Mouse (Mus musculus) CH12.LX (cell line): ENCODE data around the gene Olfr1224-ps1. TPM values are rescaled to one million over a fixed set of nuclear protein-coding genes. Genes with fewer than 3 reads are reported as not detected.

Experiments used
- DNase-seq: peaks from one replicate; pipeline ENCODE4 v3.0.0-alpha.2; 2013; ENCODE audit errors: extremely low read depth
- H3K27ac ChIP-seq: 2 replicates; pipeline ENCODE4 v1.5.1; 2012; ENCODE audit warnings: low read depth, mild to moderate bottlenecking, control low read depth, moderate library complexity; ENCODE audit not compliant: insufficient read depth
- H3K27me3 ChIP-seq: replicated peaks from 2 replicates; pipeline ENCODE3; 2012; ENCODE audit warnings: inconsistent platforms
- H3K36me3 ChIP-seq, 2 experiments: replicated peaks in 1 of 2; 2 replicates each; pipeline versions ENCODE3 to v1.6.1; 2012; ENCODE audit warnings: inconsistent platforms in 1 of 2, low read length in 1 of 2, mild to moderate bottlenecking in 1 of 2, mixed read lengths in 1 of 2, moderate library complexity in 1 of 2; ENCODE audit not compliant: control insufficient read depth in 1 of 2, insufficient read depth in 1 of 2
- H3K4me1 ChIP-seq, 2 experiments: 2 replicates each; pipeline ENCODE4 v1.6.1; 2012; ENCODE audit warnings: inconsistent platforms in 1 of 2, moderate library complexity in 1 of 2; ENCODE audit not compliant: insufficient read depth in 2 of 2, control insufficient read depth in 1 of 2
- H3K4me2 ChIP-seq: 2 replicates; pipeline ENCODE4 v1.6.1; 2012; ENCODE audit warnings: low read depth, mild to moderate bottlenecking, control low read depth; ENCODE audit not compliant: poor library complexity, insufficient read depth, severe bottlenecking
- H3K4me3 ChIP-seq, 3 experiments: fragments of 150-350 bp in 1 of 3; sonication (generic) in 1 of 3; replicated peaks in 1 of 3; 2 replicates each; pipeline versions ENCODE3 to v1.5.1; 2011 to 2012; ENCODE audit warnings: low read depth in 2 of 3, low read length in 2 of 3, mild to moderate bottlenecking in 2 of 3, moderate library complexity in 2 of 3, control low read depth in 1 of 3, improper control_type of control experiment in 1 of 3, inconsistent platforms in 1 of 3, mixed read lengths in 1 of 3; ENCODE audit not compliant: poor library complexity in 1 of 3
- H3K79me2 ChIP-seq: replicated peaks from 2 replicates; pipeline ENCODE4 v1.6.1; 2012; ENCODE audit warnings: mild to moderate bottlenecking, moderate library complexity; ENCODE audit not compliant: control insufficient read depth, poor library complexity, insufficient read depth, severe bottlenecking; ENCODE audit errors: extremely low read depth
- H3K9ac ChIP-seq: 2 replicates; pipeline ENCODE4 v1.6.1; 2012; ENCODE audit warnings: low read depth, mild to moderate bottlenecking, control low read depth, moderate library complexity; ENCODE audit not compliant: insufficient read depth
- H3K9me3 ChIP-seq: replicated peaks from 2 replicates; pipeline ENCODE3; 2012; ENCODE audit warnings: low read length, inconsistent platforms, mixed read lengths
- BHLHE40 ChIP-seq: IDR thresholded peaks from 2 replicates; pipeline ENCODE4 v1.6.1; 2011; ENCODE audit warnings: mild to moderate bottlenecking, low read depth, low read length, improper control_type of control experiment
- CHD2 ChIP-seq: IDR thresholded peaks from 2 replicates; pipeline ENCODE4 v1.6.1; 2011; ENCODE audit warnings: low read length, improper control_type of control experiment
- CTCF ChIP-seq, 2 experiments: IDR thresholded peaks in 1 of 2; conservative IDR thresholded peaks in 1 of 2; 2 replicates each; pipeline ENCODE4 v1.5.1; 2011 to 2012; ENCODE audit warnings: low read depth in 2 of 2, low read length in 2 of 2, improper control_type of control experiment in 1 of 2, inconsistent platforms in 1 of 2, mild to moderate bottlenecking in 1 of 2, moderate library complexity in 1 of 2
- E2F4 ChIP-seq: IDR thresholded peaks from 2 replicates; pipeline ENCODE4 v1.6.1; 2011; ENCODE audit warnings: low read depth, low read length, improper control_type of control experiment; ENCODE audit not compliant: insufficient replicate concordance
- ELF1 ChIP-seq: IDR thresholded peaks from 2 replicates; pipeline ENCODE4 v1.6.1; 2014; ENCODE audit warnings: low read depth, mild to moderate bottlenecking, inconsistent platforms, low read length, improper control_type of control experiment
- IRF4 ChIP-seq: IDR thresholded peaks from 2 replicates; pipeline ENCODE4 v1.6.1; 2014; ENCODE audit warnings: low read depth, mild to moderate bottlenecking, inconsistent platforms, low read length, improper control_type of control experiment
- JUN ChIP-seq: IDR thresholded peaks from 2 replicates; pipeline ENCODE4 v1.6.1; 2011; ENCODE audit warnings: low read depth, mild to moderate bottlenecking, low read length, improper control_type of control experiment, moderate library complexity; ENCODE audit not compliant: insufficient read depth
- KAT2A ChIP-seq: IDR thresholded peaks from 2 replicates; pipeline ENCODE4 v1.6.1; 2012; ENCODE audit warnings: low read length, improper control_type of control experiment, inconsistent platforms; ENCODE audit not compliant: insufficient replicate concordance
- MAFK ChIP-seq: IDR thresholded peaks from 2 replicates; pipeline ENCODE4 v1.6.1; 2011; ENCODE audit warnings: low read length, improper control_type of control experiment; ENCODE audit not compliant: insufficient replicate concordance
- MAX ChIP-seq: IDR thresholded peaks from 2 replicates; pipeline ENCODE4 v1.6.1; 2011; ENCODE audit warnings: low read length, improper control_type of control experiment
- MAZ ChIP-seq: IDR thresholded peaks from 2 replicates; pipeline ENCODE4 v1.6.1; 2012; ENCODE audit warnings: low read depth, mild to moderate bottlenecking, inconsistent platforms, low read length, improper control_type of control experiment, moderate library complexity
- MEF2A ChIP-seq: IDR thresholded peaks from 2 replicates; pipeline ENCODE4 v1.6.1; 2014; ENCODE audit warnings: low read depth, mild to moderate bottlenecking, inconsistent platforms, low read length, improper control_type of control experiment, borderline replicate concordance
- MXI1 ChIP-seq: IDR thresholded peaks from 2 replicates; pipeline ENCODE4 v1.6.1; 2011; ENCODE audit warnings: mild to moderate bottlenecking, low read depth, low read length, improper control_type of control experiment
- MYC ChIP-seq: IDR thresholded peaks from 2 replicates; pipeline ENCODE4 v1.6.1; 2011; ENCODE audit warnings: low read depth, mild to moderate bottlenecking, improper control_type of control experiment, low read length
- NRF1 ChIP-seq: IDR thresholded peaks from 2 replicates; pipeline ENCODE4 v1.6.1; 2014; ENCODE audit warnings: low read depth, mild to moderate bottlenecking, inconsistent platforms, low read length, improper control_type of control experiment, moderate library complexity
- RCOR1 ChIP-seq: conservative IDR thresholded peaks from 2 replicates; pipeline ENCODE4 v1.6.1; 2012; ENCODE audit warnings: low read depth, mild to moderate bottlenecking, inconsistent platforms, low read length, improper control_type of control experiment
- SIN3A ChIP-seq: IDR thresholded peaks from 2 replicates; pipeline ENCODE4 v1.6.1; 2012; ENCODE audit warnings: low read length, improper control_type of control experiment, inconsistent platforms
- TBP ChIP-seq: conservative IDR thresholded peaks from 2 replicates; pipeline ENCODE4 v1.6.1; 2011; ENCODE audit warnings: low read depth, low read length, improper control_type of control experiment
- TCF12 ChIP-seq: IDR thresholded peaks from 2 replicates; pipeline ENCODE4 v1.6.1; 2014; ENCODE audit warnings: low read depth, mild to moderate bottlenecking, inconsistent platforms, low read length, improper control_type of control experiment
- UBTF ChIP-seq: IDR thresholded peaks from 2 replicates; pipeline ENCODE4 v1.6.1; 2012; ENCODE audit warnings: low read depth, mild to moderate bottlenecking, inconsistent platforms, low read length, improper control_type of control experiment, moderate library complexity
- USF2 ChIP-seq: conservative IDR thresholded peaks from 2 replicates; pipeline ENCODE4 v1.6.1; 2011; ENCODE audit warnings: low read depth, low read length, improper control_type of control experiment
- ZKSCAN1 ChIP-seq: IDR thresholded peaks from 2 replicates; pipeline ENCODE4 v1.6.1; 2012; ENCODE audit warnings: low read depth, inconsistent platforms, low read length, improper control_type of control experiment, borderline replicate concordance
- ZMIZ1 ChIP-seq: IDR thresholded peaks from 2 replicates; pipeline ENCODE4 v1.6.1; 2012; ENCODE audit warnings: low read depth, mild to moderate bottlenecking, inconsistent platforms, low read length, improper control_type of control experiment
- dilution Hi-C: fragments of 300-500 bp; cut with MboI; formaldehyde crosslinking; loops from 2 replicates; pipeline ENCODE4 v1.14.3; 2020; ENCODE audit warnings: low sequenced_read_pairs; ENCODE audit not compliant: extremely low pct_unique_long_range_greater_than_20kb, extremely low pct_ligation_motif_present
- in situ Hi-C: fragments of 300-500 bp; cut with MboI; formaldehyde crosslinking; loops from 3 replicates; pipeline ENCODE4 v1.14.3; 2019; ENCODE audit warnings: low sequenced_read_pairs, low pct_ligation_motif_present, low pct_unique_long_range_greater_than_20kb, mixed read lengths
- polyA plus RNA-seq: library from polyadenylated mRNA; unstranded; fragments of >175 nt; gene quantifications from 2 replicates; pipeline ENCODE4 v1.2.1, GENCODE M21; 2012; ENCODE audit warnings: low read depth; ENCODE audit not compliant: insufficient read length
- total RNA-seq, 2 experiments: library from RNA; depleted of rRNA; stranded (reverse); fragments of 300-350 nt in 1 of 2; fragments of >200 nt in 1 of 2; gene quantifications; 2 replicates each; pipeline ENCODE4 v1.2.3; 2012 to 2014

Olfr1224-ps1 gene
- total and polyA plus RNA-seq, 3 experiments: not detected

GRCm38 (mm10) chr2:89117183-89117582 is 46.7 kb downstream of the Olfr1224-ps1 start, which contains the start of gene Olfr1221:
Olfr1221 (minus strand) TSS chr2:89117283.
- DNase-seq: no peak
- no peak for TF ChIP-seq NRF1
- no peak for TF ChIP-seq IRF4
- TF ChIP-seq SIN3A: no peak
- no peak for TF ChIP-seq MAZ
- no peak for TF ChIP-seq ELF1
- no peak for TF ChIP-seq CHD2
- no peak for TF ChIP-seq MYC
- no peak for TF ChIP-seq MAX
- no peak for TF ChIP-seq TBP
- TF ChIP-seq ZKSCAN1: no peak
- no peak for TF ChIP-seq USF2
- TF ChIP-seq KAT2A: no peak
- TF ChIP-seq UBTF: no peak
- TF ChIP-seq RCOR1: no peak
- dilution Hi-C loops: no loop called here
- no peak within 1 kb of the TSS for H3K4me2 ChIP-seq
- no peaks in the 10 kb centered on the region for H3K4me1 ChIP-seq
- in situ Hi-C loops: no loop called here
- no peaks in the 10 kb centered on the region for H3K27me3 ChIP-seq
- H3K9ac ChIP-seq: no peak within 1 kb of the TSS
- no peaks in the 10 kb centered on the region for H3K36me3 ChIP-seq
- no peak within 1 kb of the TSS for H3K27ac ChIP-seq
- no peak within 1 kb of the TSS for H3K4me3 ChIP-seq
- H3K9me3 ChIP-seq: peaks cover 7% of the 10 kb centered on the region
- no peaks in the 10 kb centered on the region for H3K79me2 ChIP-seq

DNA sequence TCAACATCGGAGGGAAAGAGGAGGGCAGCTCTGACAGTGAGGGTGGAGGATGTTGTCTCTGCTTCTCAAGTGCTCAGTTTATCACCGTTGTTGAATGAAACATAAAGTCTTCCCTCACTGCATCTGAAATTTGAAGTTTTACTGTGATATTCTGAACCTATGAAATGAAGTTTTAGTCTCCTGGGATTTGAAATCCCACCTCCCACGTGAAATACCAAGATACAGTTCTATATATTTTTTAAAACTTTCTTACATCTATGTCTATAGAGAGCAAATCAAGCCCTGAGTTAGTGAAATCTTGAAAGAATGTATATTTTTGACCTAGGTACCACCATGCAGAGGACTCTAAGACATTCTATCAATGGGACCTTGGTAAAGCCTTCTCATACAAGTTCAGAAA is 57.2 kb downstream of the Olfr1224-ps1 start, which contains the start of gene Olfr1220:
Olfr1220 (minus strand) TSS at position 101 of the 400 bp plus-strand sequence.
- no peak within 1 kb of the TSS for H3K4me2 ChIP-seq
- DNase-seq: no peak
- TF ChIP-seq MAZ: no peak
- TF ChIP-seq IRF4: no peak
- TF ChIP-seq ZMIZ1: no peak
- TF ChIP-seq MYC: no peak
- no peak for TF ChIP-seq KAT2A
- no peak for TF ChIP-seq MAX
- no peak for TF ChIP-seq MAFK
- TF ChIP-seq CTCF (conservative IDR thresholded peaks at IDR 0.05 in 1 of 2, IDR thresholded peaks at IDR 0.05 in 1 of 2; ENCODE audit: low read depth in 2 of 2, low read length in 2 of 2): no peak
- TF ChIP-seq E2F4: no peak
- no peak for TF ChIP-seq JUN
- no peak for TF ChIP-seq CHD2
- TF ChIP-seq TCF12: no peak
- TF ChIP-seq MEF2A: no peak
- no peak for TF ChIP-seq UBTF
- no peak for TF ChIP-seq MXI1
- TF ChIP-seq BHLHE40: no peak
- dilution Hi-C loops (no loop called here), in situ Hi-C loops (no loop called here)
- no peak within 1 kb of the TSS for H3K27ac ChIP-seq
- H3K27me3 ChIP-seq: no peaks in the 10 kb centered on the region
- H3K4me3 ChIP-seq: no peak within 1 kb of the TSS
- no peaks in the 10 kb centered on the region for H3K36me3 ChIP-seq
- no peaks in the 10 kb centered on the region for H3K79me2 ChIP-seq
- peaks cover 17% of the 10 kb centered on the region for H3K9me3 ChIP-seq
- no peaks in the 10 kb centered on the region for H3K4me1 ChIP-seq
- H3K9ac ChIP-seq: no peak within 1 kb of the TSS
